Mouse (Mus musculus) forebrain, embryonic 11.5 days (tissue): ENCODE data around the gene 2310003L06Rik. TPM values are rescaled to one million over a fixed set of nuclear protein-coding genes. Genes with fewer than 3 reads are reported as not detected.

ENCODE experiments used
- ATAC-seq: fragments of 200-750 bp; cut with Nextera tagmentation; replicated peaks from 2 replicates; pipeline ENCODE4 v1.8.0; 2017; ENCODE audit warnings: moderate TSS enrichment; ENCODE audit not compliant: low FRiP score
- DNase-seq: peaks from one replicate; pipeline ENCODE4 v3.0.0-alpha.2; 2017; ENCODE audit warnings: low spot score
- H3K27ac ChIP-seq: fragments of 300-500 bp; sonication (generic); 2 replicates; pipeline ENCODE4 v1.5.1; 2014; ENCODE audit warnings: low read depth, low read length
- H3K27me3 ChIP-seq: fragments of 300-500 bp; sonication (generic); 2 replicates; pipeline ENCODE4 v1.6.1; 2014; ENCODE audit warnings: mild to moderate bottlenecking, low read length, mixed read lengths; ENCODE audit not compliant: control insufficient read depth, insufficient read depth
- H3K36me3 ChIP-seq: fragments of 300-500 bp; sonication (generic); 2 replicates; pipeline ENCODE4 v1.6.1; 2014; ENCODE audit warnings: mild to moderate bottlenecking, low read length, moderate library complexity, mixed read lengths; ENCODE audit not compliant: control insufficient read depth, insufficient read depth
- H3K4me1 ChIP-seq: fragments of 300-500 bp; sonication (generic); replicated peaks from 2 replicates; pipeline ENCODE4 v1.6.1; 2014; ENCODE audit warnings: low read length, mixed read lengths; ENCODE audit not compliant: control insufficient read depth, insufficient read depth
- H3K4me2 ChIP-seq: fragments of 300-500 bp; sonication (generic); 2 replicates; pipeline ENCODE4 v1.6.1; 2014; ENCODE audit warnings: low read depth, mild to moderate bottlenecking, low read length, moderate library complexity, mixed read lengths; ENCODE audit not compliant: severe bottlenecking
- H3K4me3 ChIP-seq: fragments of 300-500 bp; sonication (generic); 2 replicates; pipeline ENCODE4 v1.5.1; 2014; ENCODE audit warnings: low read depth, low read length
- H3K9ac ChIP-seq: fragments of 300-500 bp; sonication (generic); 2 replicates; pipeline ENCODE4 v1.6.1; 2014; ENCODE audit warnings: low read length
- H3K9me3 ChIP-seq: fragments of 300-500 bp; sonication (generic); 2 replicates; pipeline ENCODE4 v1.6.1; 2016; ENCODE audit warnings: low read length, mixed read lengths; ENCODE audit not compliant: control insufficient read depth
- polyA plus RNA-seq: library from polyadenylated mRNA; unstranded; fragments of >200 nt; fragmentation: Nextera tagmentation; extraction: Ambion mirVana; gene quantifications from 2 replicates; pipeline ENCODE4 v1.2.1, GENCODE M21; 2014

2310003L06Rik gene
- polyA plus RNA-seq, 1 experiment from 2014 or later: not detected

GRCm38 (mm10) chr5:88005241-88005640 is 36.0 kb downstream of the 2310003L06Rik start:
- ATAC-seq: no peak
- Histone ChIP-seq H3K9ac (no peak overlapping the region), H3K4me2 (no peak overlapping the region), H3K36me3 (no peaks in the 10 kb centered on the region), H3K4me1 (no peaks in the 10 kb centered on the region), H3K9me3 (no peaks in the 10 kb centered on the region), H3K27me3 (no peaks in the 10 kb centered on the region), H3K4me3 (no peak overlapping the region), H3K27ac (no peak overlapping the region)
- no peak for DNase-seq

Other genes starting within 250 kb of the 2310003L06Rik start
- not detected in 2 replicates for gene Csn1s2a, start 194.9 kb upstream of the 2310003L06Rik start, polyA plus RNA-seq
- gene Csn1s2b, start 161.4 kb upstream of the 2310003L06Rik start, polyA plus RNA-seq: not detected in 2 replicates
- not detected in 2 replicates for gene Prr27, start 143.8 kb upstream of the 2310003L06Rik start, polyA plus RNA-seq
- not detected in 2 replicates for gene Odam, start 84.4 kb upstream of the 2310003L06Rik start, polyA plus RNA-seq
- not detected in 2 replicates for gene Csn3, start 43.9 kb upstream of the 2310003L06Rik start, polyA plus RNA-seq
- gene Gm28434, start 58 bp downstream of the 2310003L06Rik start, polyA plus RNA-seq: not detected in 2 replicates
- not detected in 2 replicates for gene Cabs1, start 10.0 kb downstream of the 2310003L06Rik start, polyA plus RNA-seq
- gene Smr3a, start 33.1 kb downstream of the 2310003L06Rik start, polyA plus RNA-seq: not detected in 2 replicates
- gene Smr2, start 117.1 kb downstream of the 2310003L06Rik start, polyA plus RNA-seq: not detected in 2 replicates
- gene Gm11116, start 142.1 kb downstream of the 2310003L06Rik start, polyA plus RNA-seq: not detected in 2 replicates
- gene Gm11115, start 184.6 kb downstream of the 2310003L06Rik start, polyA plus RNA-seq: not detected in 2 replicates